Mouse (Mus musculus) kidney, postnatal 0 days (tissue): ENCODE results near the gene Olfr835. TPM values are rescaled to one million over a fixed set of nuclear protein-coding genes. Genes with fewer than 3 reads are reported as not detected.

ENCODE experiments used
- ATAC-seq: fragments of 200-750 bp; cut with Nextera tagmentation; replicated peaks from 2 replicates; pipeline ENCODE4 v1.8.0; 2017; ENCODE audit warnings: low read depth, moderate number of reproducible peaks, moderate TSS enrichment, moderate library complexity; ENCODE audit not compliant: low FRiP score
- DNase-seq: peaks from one replicate; pipeline ENCODE4 v3.0.0-alpha.2; 2016; ENCODE audit warnings: low spot score
- H3K27ac ChIP-seq: fragments of 300-500 bp; sonication (generic); 2 replicates; pipeline ENCODE4 v1.5.1; 2014; ENCODE audit warnings: mild to moderate bottlenecking
- H3K27me3 ChIP-seq: fragments of 300-500 bp; sonication (generic); 2 replicates; pipeline ENCODE4 v1.6.1; 2014; ENCODE audit warnings: low read length, mixed read lengths; ENCODE audit not compliant: insufficient read depth
- H3K36me3 ChIP-seq: fragments of 300-500 bp; sonication (generic); 2 replicates; pipeline ENCODE4 v1.6.1; 2014; ENCODE audit warnings: low read length, mixed read lengths; ENCODE audit not compliant: insufficient read depth
- H3K4me1 ChIP-seq: fragments of 300-500 bp; sonication (generic); replicated peaks from 2 replicates; pipeline ENCODE4 v1.6.1; 2014; ENCODE audit warnings: antibody characterized with exemption, low read length, mixed read lengths; ENCODE audit not compliant: insufficient read depth
- H3K4me2 ChIP-seq: fragments of 300-500 bp; sonication (generic); 2 replicates; pipeline ENCODE4 v1.6.1; 2014; ENCODE audit warnings: mild to moderate bottlenecking, low read length, moderate library complexity, mixed read lengths
- H3K4me3 ChIP-seq: fragments of 300-500 bp; sonication (generic); replicated peaks from 2 replicates; pipeline ENCODE4 v1.5.1; 2014; ENCODE audit warnings: low read depth, low read length
- H3K9ac ChIP-seq: fragments of 300-500 bp; sonication (generic); 2 replicates; pipeline ENCODE4 v1.6.1; 2014; ENCODE audit warnings: low read depth, low read length
- H3K9me3 ChIP-seq: fragments of 300-500 bp; sonication (generic); replicated peaks from 2 replicates; pipeline ENCODE4 v1.6.1; 2016; ENCODE audit warnings: low read length, inconsistent platforms, mixed read lengths
- CTCF ChIP-seq: IDR thresholded peaks from 2 replicates; pipeline ENCODE4 v1.5.1; 2016; ENCODE audit warnings: antibody characterized with exemption, low read depth, mild to moderate bottlenecking, moderate library complexity
- WGBS: fragments of 180-500 bp; shearing (Covaris S2); extraction: QIAGEN DNeasy Blood & Tissue Kit; methylation state at CpG from one replicate; pipeline ENCODE4 v1.1.7; 2014; 5-methylcytosine and 5-hydroxymethylcytosine counted together
- polyA plus RNA-seq: library from polyadenylated mRNA; unstranded; fragments of >200 nt; fragmentation: Nextera tagmentation; extraction: Ambion mirVana; gene quantifications from 2 replicates; pipeline ENCODE4 v1.2.1, GENCODE M21; 2015

The Olfr835 gene
- polyA plus RNA-seq: not detected in 2 replicates

- Histone ChIP-seq H3K27ac (no peak within 1 kb of the TSS), H3K9me3 (no peaks in the 10 kb centered on the region), H3K27me3 (no peaks in the 10 kb centered on the region), H3K4me1 (no peaks in the 10 kb centered on the region), H3K9ac (no peak within 1 kb of the TSS), H3K4me2 (no peak within 1 kb of the TSS), H3K36me3 (no peaks in the 10 kb centered on the region), H3K4me3 (no peak within 1 kb of the TSS)
- no peak for TF ChIP-seq CTCF
- ATAC-seq: no peak
- no peak for DNase-seq
- WGBS: 59% methylated on average over 1 of the region's 1 CpGs
These were observed at the start of gene Olfr835 for GRCm38 (mm10) chr9:19032435-19032834. Olfr835 (plus strand) TSS chr9:19032735.

GRCm38 (mm10) chr9:18987690-18988089 lies 44.8 kb upstream of the Olfr835 start, which contains the start of gene Olfr834:
Olfr834 (plus strand) TSS chr9:18987990.
- no peak within 1 kb of the TSS for H3K9ac ChIP-seq
- H3K9me3 ChIP-seq: no peaks in the 10 kb centered on the region
- H3K4me2 ChIP-seq: no peak within 1 kb of the TSS
- H3K4me1 ChIP-seq: no peaks in the 10 kb centered on the region
- ATAC-seq (no peak), DNase-seq (no peak)
- no peaks in the 10 kb centered on the region for H3K36me3 ChIP-seq
- H3K27me3 ChIP-seq: no peaks in the 10 kb centered on the region
- 75% methylated on average over 3 of the region's 3 CpGs for WGBS
- H3K27ac ChIP-seq: no peak within 1 kb of the TSS
- H3K4me3 ChIP-seq: no peak within 1 kb of the TSS
- no peak for TF ChIP-seq CTCF

GRCm38 (mm10) chr9:19084986-19085385 lies 52.5 kb downstream of the Olfr835 start:
- Histone ChIP-seq H3K4me3 (no peak overlapping the region), H3K9me3 (no peaks in the 10 kb centered on the region), H3K27me3 (no peaks in the 10 kb centered on the region), H3K4me1 (no peaks in the 10 kb centered on the region), H3K9ac (no peak overlapping the region), H3K4me2 (no peak overlapping the region), H3K27ac (no peak overlapping the region), H3K36me3 (no peaks in the 10 kb centered on the region)
- ATAC-seq (no peak), DNase-seq (no peak)
- WGBS: 30% methylated on average over 3 of the region's 3 CpGs
- TF ChIP-seq CTCF: peak; percentile 8; the same call in 1 of the 2 replicates

Other genes with a start within 250 kb of the Olfr835 start
- not detected in 2 replicates for gene Olfr828, start 213.2 kb upstream of the Olfr835 start, polyA plus RNA-seq
- 0.09 and 0.16 TPM in 2 replicates for gene Olfr829, start 177.8 kb upstream of the Olfr835 start, polyA plus RNA-seq
- 0.07 TPM in 1 of 2 replicates, not detected in the other for gene Olfr830, start 158.0 kb upstream of the Olfr835 start, polyA plus RNA-seq
- 0.04 TPM in 1 of 2 replicates, not detected in the other for gene Olfr832, start 95.6 kb upstream of the Olfr835 start, polyA plus RNA-seq
- not detected in 2 replicates for gene Olfr834, start 44.7 kb upstream of the Olfr835 start, polyA plus RNA-seq
- not detected in 2 replicates for gene Olfr836, start 87.6 kb downstream of the Olfr835 start, polyA plus RNA-seq
- gene Olfr837, start 103.6 kb downstream of the Olfr835 start, polyA plus RNA-seq: not detected in 2 replicates
- not detected in 2 replicates for gene Olfr839-ps1, start 144.6 kb downstream of the Olfr835 start, polyA plus RNA-seq
- gene Olfr843, start 219.3 kb downstream of the Olfr835 start, polyA plus RNA-seq: not detected in 2 replicates